In the genomic region with DNA sequence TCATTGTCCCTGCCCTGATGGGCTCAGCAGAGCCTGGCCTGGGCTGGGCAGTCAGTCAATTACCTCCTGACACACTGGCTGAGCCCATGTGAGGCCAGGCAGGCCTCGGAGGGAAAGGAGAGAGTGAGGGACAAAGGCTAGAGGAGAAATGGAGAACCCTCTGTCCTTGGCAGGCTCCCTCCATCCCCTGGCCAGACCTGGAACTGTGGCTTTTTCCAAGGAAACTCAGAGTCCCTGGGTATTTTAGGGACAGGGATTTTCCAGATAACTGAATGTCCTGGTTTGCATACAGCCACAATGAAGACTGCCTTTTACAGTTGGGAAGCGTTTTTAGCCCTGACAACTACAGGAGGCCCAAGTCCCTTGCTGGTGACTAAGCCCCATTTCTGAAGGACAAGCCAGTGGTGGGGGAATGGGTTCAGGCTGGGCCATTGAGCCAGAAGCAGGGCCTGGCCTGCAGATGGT, we compare ENCODE assay signal across 10 mouse cellular contexts. TPM values are rescaled to one million over a fixed set of nuclear protein-coding genes. Genes with fewer than 3 reads are reported as not detected.
DNase-seq lines count a peak whose midpoint lies in the region; ATAC-seq and TF ChIP-seq lines count a peak whose summit lies in the region.
"Had no signal": no experiment of that assay in that cellular context is flagged by ENCODE, and none has a peak within 500 bp of the region (broad histone marks: within the 10 kb centered on the region; RNA-seq: fewer than 3 reads in every experiment).

No protein-coding gene starts in this region.

- H3K27me3 ChIP-seq in neural tube, embryonic 12.5 days (replicated peaks), result no peaks in the 10 kb centered on the region
- no peaks in the 10 kb centered on the region for H3K27me3 ChIP-seq in hindbrain, embryonic 14.5 days (ENCODE audit: control insufficient read depth, insufficient read depth, low read length)
- no peaks in the 10 kb centered on the region for H3K27me3 ChIP-seq in stomach, postnatal 0 days (ENCODE audit: control insufficient read depth, insufficient read depth, low read length)

- no peak for TF ChIP-seq CTCF in stomach, postnatal 0 days (IDR thresholded peaks at IDR 0.05; ENCODE audit: low read depth)

- no peaks in the 10 kb centered on the region for H3K9me3 ChIP-seq in neural tube, embryonic 12.5 days
- H3K9me3 ChIP-seq in hindbrain, embryonic 14.5 days (ENCODE audit: control insufficient read depth, low read length), result no peaks in the 10 kb centered on the region
- H3K9me3 ChIP-seq in stomach, postnatal 0 days (ENCODE audit: control insufficient read depth, low read length), result no peaks in the 10 kb centered on the region
- H3K9me3 ChIP-seq: embryonic facial prominence, embryonic 10.5 days had no signal

- peak; percentile 48; the same call in 1 of the 2 replicates for ATAC-seq in neural tube, embryonic 12.5 days (ENCODE audit: low FRiP score, low read depth)
- ATAC-seq in hindbrain, embryonic 14.5 days (ENCODE audit: low FRiP score), result no peak
- ATAC-seq in stomach, postnatal 0 days (ENCODE audit: low FRiP score, low TSS enrichment), result no peak
- ATAC-seq: lung, postnatal 0 days had no signal

- no peaks in the 10 kb centered on the region for H3K36me3 ChIP-seq in neural tube, embryonic 12.5 days
- no peaks in the 10 kb centered on the region for H3K36me3 ChIP-seq in hindbrain, embryonic 14.5 days (replicated peaks; ENCODE audit: control insufficient read depth, insufficient read depth)
- H3K36me3 ChIP-seq in stomach, postnatal 0 days (ENCODE audit: control insufficient read depth, insufficient read depth, low read length), result 0 out of 2 replicates have a peak, but pooled peaks cover 4% of the 10 kb centered on the region

- H3K27ac ChIP-seq in neural tube, embryonic 12.5 days, result no peak overlapping the region
- H3K27ac ChIP-seq in hindbrain, embryonic 14.5 days, result peak overlapping the region; percentile 22
- no peak overlapping the region for H3K27ac ChIP-seq in stomach, postnatal 0 days (replicated peaks)
- H3K27ac ChIP-seq: embryonic facial prominence, embryonic 10.5 days had no signal

- H3K4me3 ChIP-seq in neural tube, embryonic 12.5 days, result no peak overlapping the region
- no peak overlapping the region for H3K4me3 ChIP-seq in hindbrain, embryonic 14.5 days (replicated peaks; ENCODE audit: low read length)
- H3K4me3 ChIP-seq in stomach, postnatal 0 days (ENCODE audit: low read depth, low read length), result no peak overlapping the region
- H3K4me3 ChIP-seq: embryonic facial prominence, embryonic 10.5 days had no signal

- H3K9ac ChIP-seq in neural tube, embryonic 12.5 days, result no peak overlapping the region
- H3K9ac ChIP-seq in hindbrain, embryonic 14.5 days, result peak overlapping the region; percentile 20; the same call in 1 of the 2 replicates
- no peak overlapping the region for H3K9ac ChIP-seq in stomach, postnatal 0 days (ENCODE audit: low read length)

- H3K4me2 ChIP-seq in neural tube, embryonic 12.5 days (replicated peaks), result no peak overlapping the region
- H3K4me2 ChIP-seq in hindbrain, embryonic 14.5 days (replicated peaks), result no peak overlapping the region
- no peak overlapping the region for H3K4me2 ChIP-seq in stomach, postnatal 0 days (replicated peaks; ENCODE audit: low read depth)

- peaks cover 13% of the 10 kb centered on the region for H3K4me1 ChIP-seq in neural tube, embryonic 12.5 days
- H3K4me1 ChIP-seq in hindbrain, embryonic 14.5 days (replicated peaks; ENCODE audit: control insufficient read depth, insufficient read depth, low read length), result peaks cover 11% of the 10 kb centered on the region
- H3K4me1 ChIP-seq in stomach, postnatal 0 days (replicated peaks; ENCODE audit: control insufficient read depth, insufficient read depth), result no peaks in the 10 kb centered on the region

- no peak for TF ChIP-seq EP300 in stomach, postnatal 0 days (optimal IDR thresholded peaks at IDR 0.05)

- WGBS in neural tube, embryonic 12.5 days, result 56% methylated on average over 2 of the region's 2 CpGs
- WGBS in hindbrain, embryonic 14.5 days, result 33% methylated on average over 2 of the region's 2 CpGs
- 66% methylated on average over 2 of the region's 2 CpGs for whole genome bisulfite sequencing in stomach, postnatal 0 days

- peak; percentile 18 for DNase-seq in cerebellum, adult 9-11 months
- no peak for DNase-seq in cerebellum, postnatal 25 days
- no peak for DNase-seq in neural tube, embryonic 10.5 days (ENCODE audit: extremely low spot score, low spot score)
- DNase-seq in hindbrain, embryonic 14.5 days (ENCODE audit: low spot score), result no peak
- peak; percentile 25 for DNase-seq in skeletal muscle tissue, adult 2 months (ENCODE audit: low read depth, low spot score)
- DNase-seq in stomach, postnatal 0 days (ENCODE audit: low spot score), result no peak
- DNase-seq in frontal cortex, postnatal 10 days (ENCODE audit: low spot score in 2 of 2), result no peak

RNA-seq across cellular contexts. Expression of a gene that starts 20.2 kb away (rescaled TPM):
- 12.9 and 13.6 TPM in 2 replicates for polyA plus RNA-seq in neural tube, embryonic 12.5 days (2016; fragmentation: Nextera tagmentation; extraction: Ambion mirVana)
- polyA plus RNA-seq in hindbrain, embryonic 14.5 days (2014; fragmentation: Nextera tagmentation; extraction: Ambion mirVana), result 8.4 and 8.9 TPM in 2 replicates
- 3.4 and 5.8 TPM in 2 replicates for polyA plus RNA-seq in stomach, postnatal 0 days (2015; fragmentation: Nextera tagmentation; extraction: Ambion mirVana)

RNA-seq across cellular contexts. Expression of a gene that starts 36.1 kb away (rescaled TPM):
- 0.29 and 1.0 TPM in 2 replicates for polyA plus RNA-seq in neural tube, embryonic 12.5 days (2016; fragmentation: Nextera tagmentation; extraction: Ambion mirVana)
- polyA plus RNA-seq in hindbrain, embryonic 14.5 days (2014; fragmentation: Nextera tagmentation; extraction: Ambion mirVana), result 6.3 and 6.8 TPM in 2 replicates
- polyA plus RNA-seq in stomach, postnatal 0 days (2015; fragmentation: Nextera tagmentation; extraction: Ambion mirVana), result 0.11 and 0.18 TPM in 2 replicates

Comparison
In these comparisons a context has a peak if more than half of its experiments do, and no peak if none do; other contexts are left out.
1. DNase-seq: peak in cerebellum, adult 9-11 months (single experiment) and skeletal muscle tissue, adult 2 months (single experiment); none in cerebellum, postnatal 25 days (0 of 2), neural tube, embryonic 10.5 days (single experiment), hindbrain, embryonic 14.5 days (single experiment), stomach, postnatal 0 days (single experiment) and frontal cortex, postnatal 10 days (0 of 2).